Mouse (Mus musculus): Measurements from ENCODE around the gene Slc8a3.

DNA sequence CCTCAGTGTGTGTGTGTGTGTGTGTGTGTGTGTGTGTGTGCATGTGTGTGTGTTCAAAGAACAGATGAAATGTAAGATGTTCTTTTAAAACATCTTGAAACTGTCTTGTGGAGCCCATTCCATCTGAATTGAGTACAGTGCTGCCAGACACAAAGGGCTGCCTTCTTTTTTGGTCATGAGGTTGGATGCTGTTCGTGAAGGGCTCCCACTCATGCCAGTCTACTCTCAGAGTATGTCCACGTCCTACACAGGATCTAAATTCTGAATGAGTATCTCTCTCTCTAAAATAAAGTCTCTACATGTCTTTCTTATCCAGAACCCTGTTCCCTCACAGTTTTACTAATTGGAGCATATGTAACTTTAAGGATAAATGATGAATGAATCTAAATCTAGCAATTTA lies 124.4 kb downstream of the Slc8a3 start:
- TF ChIP-seq CTCF (IDR thresholded peaks at IDR 0.05; ENCODE audit: control insufficient read depth, insufficient read depth, insufficient read length) (no peak), USF1 (IDR thresholded peaks at IDR 0.05; ENCODE audit: low read depth) (no peak), FOSL1 (IDR thresholded peaks at IDR 0.05; ENCODE audit: insufficient read depth, low read length, poor library complexity, severe bottlenecking) (no peak), MYOD1 (IDR thresholded peaks at IDR 0.05; ENCODE audit: control insufficient read depth, insufficient read length, low read depth) (no peak), MAX (IDR thresholded peaks at IDR 0.05) (no peak), CEBPB (IDR thresholded peaks at IDR 0.05; ENCODE audit: low read depth) (no peak)

Measured in C2C12 (cell line).